Mouse (Mus musculus): ENCODE measurements at regions not wholly inside any gene's neighbourhood (a gene's known extent, or its start where the extent isn't known, plus 50 kb on each side); places are given as distances from the start of the nearest gene placed in this dataset.

DNA sequence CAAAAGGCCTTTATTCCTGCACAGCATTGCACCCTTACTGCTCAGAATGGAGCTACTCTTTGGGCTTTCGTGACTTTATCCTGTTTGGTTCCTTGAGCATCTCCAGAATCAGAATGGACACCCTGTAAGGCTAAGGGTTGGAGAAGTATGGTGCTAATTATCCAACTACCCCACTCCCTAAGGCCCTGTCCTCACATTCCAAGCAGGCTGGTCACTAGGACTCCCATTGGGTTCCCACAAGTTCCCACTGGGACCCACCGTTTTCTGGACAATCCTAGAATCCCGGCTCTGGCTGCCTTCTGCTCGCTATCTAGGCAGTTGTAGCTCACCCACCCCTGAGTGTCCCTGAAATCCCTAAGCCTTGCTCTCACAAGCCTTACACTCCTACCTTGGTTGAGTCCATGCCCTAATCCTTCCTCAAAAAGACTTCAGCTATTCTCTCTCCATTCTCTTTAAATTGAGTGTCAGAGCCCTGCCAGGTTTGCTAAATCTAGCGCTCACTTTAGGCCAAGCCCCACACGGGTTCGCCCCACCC is 146.1 kb downstream of the Efcab1 start:
- peak; percentile 1 for DNase-seq

DNA sequence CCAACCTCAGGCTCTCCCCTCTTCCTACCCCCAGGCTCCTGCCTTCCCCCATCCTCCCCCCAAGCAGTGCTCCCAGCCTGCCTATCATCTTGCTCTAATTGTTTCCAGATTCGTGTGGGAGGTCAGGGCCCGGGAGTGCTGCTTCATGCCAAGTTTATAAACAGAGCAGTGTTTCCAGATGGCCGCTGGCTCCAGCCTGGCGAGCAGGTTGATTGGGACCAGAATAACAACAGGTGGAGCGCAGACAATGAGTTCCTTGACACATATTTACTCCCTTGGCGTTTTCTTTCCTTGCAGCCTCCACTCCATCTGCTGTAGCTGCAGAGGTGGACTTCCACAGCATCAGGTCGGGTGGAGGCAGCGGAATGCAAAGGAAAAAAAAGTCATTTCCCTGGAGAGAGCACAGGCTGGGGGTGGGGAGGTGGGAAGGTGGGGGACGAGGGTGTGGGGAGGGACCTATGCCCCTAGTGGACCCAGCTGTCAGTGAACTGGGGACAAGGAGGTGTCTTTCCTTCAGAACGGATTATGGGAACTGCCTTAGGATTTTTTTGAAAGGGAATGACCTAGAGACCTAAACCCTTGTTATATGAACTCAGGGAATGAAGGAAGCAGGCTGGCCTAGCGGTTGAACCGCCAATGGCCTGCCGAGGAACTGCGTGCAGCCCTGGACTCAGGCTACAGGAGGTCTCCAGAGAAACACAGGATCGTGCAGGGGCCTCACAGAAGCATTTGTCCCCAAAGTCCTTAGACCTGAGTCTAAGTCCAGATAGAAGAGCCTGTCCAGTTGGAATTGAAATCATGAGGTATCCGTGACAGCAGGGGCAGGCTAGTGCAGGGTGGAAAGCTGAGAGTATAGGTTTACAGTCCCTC is 146.8 kb downstream of the Efcab1 start:
- peak; percentile 30 for DNase-seq

GRCm38 (mm10) chr16:15053840-15054239 is 147.4 kb downstream of the Efcab1 start:
- no peak for DNase-seq

- DNase-seq, result no peak
These were observed 148.0 kb downstream of the Efcab1 start for GRCm38 (mm10) chr16:15054306-15055001.

- no peak for DNase-seq
These were observed 149.3 kb downstream of the Efcab1 start for GRCm38 (mm10) chr16:15055697-15056096.

- DNase-seq, result no peak
These were observed 164.1 kb downstream of the Efcab1 start for GRCm38 (mm10) chr16:15070485-15070960.

GRCm38 (mm10) chr16:15074407-15074806 is 168.0 kb downstream of the Efcab1 start:
- DNase-seq, result no peak

GRCm38 (mm10) chr16:15083692-15084091 is 177.3 kb downstream of the Efcab1 start:
- no peak for DNase-seq

DNA sequence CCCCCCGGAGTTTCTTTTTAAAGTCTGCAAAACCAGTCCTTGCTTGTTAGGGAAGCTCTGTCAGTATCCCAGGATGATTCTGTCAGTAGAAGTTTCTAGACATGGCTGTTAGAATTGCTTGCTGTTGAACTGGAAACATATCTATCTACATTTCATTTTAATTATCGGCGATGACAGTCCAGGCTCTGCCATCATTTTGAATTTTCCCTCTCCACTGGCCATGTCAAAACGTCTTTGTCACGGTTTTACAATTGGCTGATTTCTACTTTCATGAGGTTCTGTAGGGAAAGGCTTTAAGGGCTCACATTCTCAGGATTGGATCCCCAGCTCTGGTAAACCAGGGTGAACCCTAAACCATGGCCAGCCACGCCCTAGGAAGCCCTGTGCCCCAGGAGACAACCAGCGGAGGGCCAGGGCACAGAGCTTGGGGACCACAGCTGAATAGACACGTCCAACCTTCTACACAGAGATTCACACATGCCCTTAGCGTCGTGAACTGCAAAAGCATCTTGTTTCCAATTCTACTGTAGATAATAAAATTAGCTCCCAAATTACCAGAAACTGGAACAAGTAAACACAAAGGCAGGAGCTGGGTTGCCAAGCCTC is 177.8 kb downstream of the Efcab1 start:
- no peak for DNase-seq

- DNase-seq, result no peak
These were observed 178.6 kb downstream of the Efcab1 start for GRCm38 (mm10) chr16:15084753-15085728.

GRCm38 (mm10) chr16:15086556-15086955 is 180.2 kb downstream of the Efcab1 start:
- DNase-seq, result no peak

DNA sequence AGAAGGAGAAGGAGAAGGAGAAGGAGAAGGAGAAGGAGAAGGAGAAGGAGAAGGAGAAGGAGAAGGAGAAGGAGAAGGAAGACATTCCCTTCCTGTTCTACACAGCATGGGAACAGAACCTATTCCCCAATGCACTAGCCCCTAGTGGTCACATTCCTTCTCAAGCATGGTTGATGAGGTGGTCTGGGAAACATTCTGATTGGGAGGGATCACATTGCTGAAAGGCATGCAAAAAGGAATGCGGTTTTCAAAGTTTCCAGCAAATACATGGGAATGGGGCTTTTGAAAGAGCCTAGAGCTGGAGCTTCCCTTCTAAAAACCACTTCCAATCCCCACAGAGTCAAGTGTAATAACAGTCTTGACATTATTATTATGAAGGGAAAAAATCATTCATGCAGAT is 197.5 kb downstream of the Efcab1 start:
- DNase-seq, result no peak

- DNase-seq, result no peak
These were observed 200.8 kb downstream of the Efcab1 start for GRCm38 (mm10) chr16:15107234-15107633.

GRCm38 (mm10) chr16:15113131-15113530 is 204.1 kb upstream of the Gm21897 start:
- DNase-seq, result no peak

DNA sequence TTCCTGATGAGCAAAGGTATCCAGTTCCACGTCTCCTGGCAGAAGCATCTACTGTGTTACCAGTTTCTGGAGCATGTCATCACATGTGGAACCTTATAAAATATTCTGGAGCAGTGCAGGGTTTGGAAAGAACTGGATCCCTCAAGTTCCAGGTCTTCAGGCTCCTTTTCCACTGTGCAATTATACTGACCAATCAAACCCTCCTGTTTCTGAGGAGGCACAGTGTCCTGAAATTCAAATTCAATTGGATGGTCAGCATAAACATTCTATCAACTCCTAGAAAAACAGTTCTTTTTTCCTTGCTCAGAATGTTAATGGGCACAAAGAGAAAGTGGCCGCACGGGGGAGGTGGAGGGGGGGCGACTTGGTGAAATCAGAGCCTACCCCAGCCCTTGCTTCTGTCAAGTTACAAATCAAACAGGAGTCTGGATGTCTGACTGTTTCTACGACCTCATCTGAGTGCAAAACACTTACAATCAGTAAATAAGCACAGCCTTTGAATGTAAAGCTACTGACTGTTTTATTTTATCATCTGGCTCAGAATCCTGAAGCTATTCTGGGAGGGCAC is 203.2 kb upstream of the Gm21897 start:
- no peak for DNase-seq

DNA sequence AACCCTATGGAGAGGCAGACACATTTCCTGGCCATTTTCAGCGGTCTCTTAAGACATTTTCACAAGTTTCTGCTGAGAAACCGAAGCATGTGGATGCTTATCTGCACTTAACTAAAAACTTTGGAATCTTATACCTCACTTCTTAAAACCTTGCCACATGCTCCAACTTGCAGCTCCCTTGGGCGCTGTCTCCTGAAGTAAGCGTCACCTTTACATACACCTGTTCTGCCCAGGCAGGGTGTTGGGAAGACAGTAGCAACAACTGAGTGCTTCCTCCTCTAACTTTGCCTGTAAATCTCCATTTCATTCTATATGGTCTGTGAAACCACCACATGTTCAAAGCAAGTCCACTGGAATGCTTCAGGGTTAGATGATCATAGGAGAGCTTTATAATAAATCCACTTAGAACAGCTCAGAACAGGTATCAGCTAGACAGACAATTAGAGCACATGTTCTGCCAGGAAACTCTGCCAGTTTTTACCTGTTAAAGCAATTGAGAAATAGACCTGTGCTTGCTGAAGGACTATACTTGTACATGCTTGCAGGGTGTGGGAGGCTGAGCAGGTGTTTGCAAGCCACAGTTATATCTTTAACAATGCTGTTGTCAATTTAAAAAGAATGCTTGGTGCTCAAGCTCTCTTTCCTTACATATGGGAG is 202.6 kb upstream of the Gm21897 start:
- DNase-seq, result no peak

- no peak for DNase-seq
These were observed 201.9 kb upstream of the Gm21897 start for GRCm38 (mm10) chr16:15115386-15115785.

GRCm38 (mm10) chr16:15119799-15120198 is 197.5 kb upstream of the Gm21897 start:
- DNase-seq, result no peak

- no peak for DNase-seq
These were observed 188.3 kb upstream of the Gm21897 start for GRCm38 (mm10) chr16:15128996-15129395.

DNA sequence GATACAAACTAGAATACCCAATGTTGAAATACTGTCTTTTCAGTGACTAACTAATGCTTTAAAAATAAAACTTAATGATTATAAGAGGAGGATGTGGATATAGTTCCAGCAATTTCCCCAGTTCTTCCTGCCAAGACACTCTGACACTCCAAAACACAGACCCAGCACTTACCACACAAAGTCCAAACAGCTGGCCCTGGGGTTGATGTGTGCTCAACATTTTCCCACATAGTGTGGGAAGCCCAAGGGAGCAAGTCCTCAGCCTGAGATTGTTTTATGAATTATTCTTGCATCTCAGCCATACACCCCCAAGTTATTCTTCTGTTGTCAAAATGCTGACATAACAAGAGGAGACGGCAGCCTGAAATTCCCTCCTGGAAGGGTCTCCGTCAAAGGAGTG is 187.5 kb upstream of the Gm21897 start:
- DNase-seq, result no peak

GRCm38 (mm10) chr16:15157852-15158251 is 159.4 kb upstream of the Gm21897 start:
- DNase-seq, result no peak

Data from cerebellum, adult 8-10 months (tissue).